Mouse (Mus musculus) erythroblast, embryonic 14.5 days (primary cell): Measurements from ENCODE around the gene Olfr878.

Experiments used
- GATA1 ChIP-seq: IDR thresholded peaks from 2 replicates; pipeline ENCODE4 v1.6.1; 2012; ENCODE audit warnings: low read length, inconsistent platforms, mixed read lengths
- TAL1 ChIP-seq: IDR thresholded peaks from 3 replicates; pipeline ENCODE4 v1.6.1; 2012; ENCODE audit warnings: low read length, inconsistent platforms, mixed read lengths

DNA sequence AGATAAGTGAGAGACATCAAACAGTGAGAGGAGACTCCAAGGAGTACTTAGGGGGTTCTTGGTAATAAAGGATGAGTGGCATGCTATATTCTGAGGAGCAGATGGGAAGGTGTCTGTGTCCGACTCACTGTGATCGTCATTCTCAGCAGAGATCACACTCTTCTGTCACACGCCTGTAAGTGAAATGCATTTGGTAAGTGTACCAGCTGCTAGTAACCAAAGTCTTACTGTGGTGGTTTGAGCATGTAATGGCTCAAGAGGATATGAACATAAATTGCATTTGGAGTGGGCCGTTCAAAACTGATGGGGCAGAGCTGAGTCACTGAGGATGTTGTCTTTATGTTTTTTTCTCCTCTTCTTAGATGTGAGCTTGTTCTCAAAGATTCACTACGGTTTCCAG lies 6.6 kb downstream of the Olfr878 start:
- TF ChIP-seq GATA1 = no peak
- TF ChIP-seq TAL1 = no peak
